ENCODE assay signal across 9 mouse cellular contexts in genomic region chr4:12511656-12512385, GRCm38 (mm10).
A peak's percentile ranks its signal among the peaks of the same experiment; 100 is the strongest.
DNase-seq lines count a peak whose midpoint lies in the region; ATAC-seq and TF ChIP-seq lines count a peak whose summit lies in the region.
"Had no signal": no experiment of that assay in that cellular context is flagged by ENCODE, and none has a peak within 500 bp of the region (broad histone marks: within the 10 kb centered on the region; RNA-seq: fewer than 3 reads in every experiment).

No protein-coding gene starts in this region.

- WGBS in hindbrain, embryonic 15.5 days: 57% methylated on average over 10 of the region's 10 CpGs
- WGBS in hindbrain, embryonic 10.5 days: 79% methylated on average over 10 of the region's 10 CpGs

- peaks cover 11% of the 10 kb centered on the region for H3K4me1 ChIP-seq in hindbrain, embryonic 15.5 days (replicated peaks)
- H3K4me1 ChIP-seq in hindbrain, embryonic 10.5 days (replicated peaks): 0 out of 2 replicates have a peak, but pooled peaks cover 2% of the 10 kb centered on the region

- no peaks in the 10 kb centered on the region for H3K36me3 ChIP-seq in hindbrain, embryonic 15.5 days
- no peaks in the 10 kb centered on the region for H3K36me3 ChIP-seq in hindbrain, embryonic 10.5 days
- H3K36me3 ChIP-seq: neural tube, embryonic 12.5 days had no signal

- no peak overlapping the region for H3K4me3 ChIP-seq in hindbrain, embryonic 15.5 days
- no peak overlapping the region for H3K4me3 ChIP-seq in hindbrain, embryonic 10.5 days
- H3K4me3 ChIP-seq in gastrocnemius, adult 2 months: no peak overlapping the region
- H3K4me3 ChIP-seq: neural tube, embryonic 12.5 days had no signal

- 0 out of 2 replicates have a peak, but pooled peaks have one; percentile 50 for ATAC-seq in hindbrain, embryonic 15.5 days (ENCODE audit: low FRiP score, low read depth)
- ATAC-seq in inflammation-experienced regulatory T-cells, adult 6 months: no peak

- H3K27ac ChIP-seq in hindbrain, embryonic 15.5 days (replicated peaks): no peak overlapping the region
- no peak overlapping the region for H3K27ac ChIP-seq in hindbrain, embryonic 10.5 days
- H3K27ac ChIP-seq in gastrocnemius, adult 2 months: no peak overlapping the region; the same call in 1 of the 2 replicates
- H3K27ac ChIP-seq: neural tube, embryonic 12.5 days had no signal

- H3K9ac ChIP-seq in hindbrain, embryonic 15.5 days: no peak overlapping the region
- H3K9ac ChIP-seq: neural tube, embryonic 12.5 days had no signal

- no peaks in the 10 kb centered on the region for H3K9me3 ChIP-seq in hindbrain, embryonic 15.5 days
- H3K9me3 ChIP-seq in hindbrain, embryonic 10.5 days: no peaks in the 10 kb centered on the region
- H3K9me3 ChIP-seq: neural tube, embryonic 12.5 days had no signal

- no peak overlapping the region for H3K4me2 ChIP-seq in hindbrain, embryonic 15.5 days
- H3K4me2 ChIP-seq: neural tube, embryonic 12.5 days had no signal

- DNase-seq in hindbrain, embryonic 10.5 days (ENCODE audit: low spot score): no peak
- DNase-seq in brain, embryonic 18.5 days (ENCODE audit: low read depth, low spot score): peak; percentile 73
- DNase-seq in gastrocnemius, adult 2 months: peak; percentile 78
- peak; percentile 88 for DNase-seq in layer of hippocampus, adult 11-12 months (ENCODE audit: low spot score)
- peak; percentile 62 for DNase-seq in lung, postnatal 14 days
- DNase-seq in urinary bladder, postnatal 36 days (ENCODE audit: low spot score in 2 of 2): peak; percentile 4 to 48

- H3K27me3 ChIP-seq in hindbrain, embryonic 15.5 days: no peaks in the 10 kb centered on the region
- H3K27me3 ChIP-seq in hindbrain, embryonic 10.5 days (ENCODE audit: insufficient read depth, poor library complexity, severe bottlenecking): no peaks in the 10 kb centered on the region
- H3K27me3 ChIP-seq: neural tube, embryonic 12.5 days had no signal

- no peak for TF ChIP-seq CTCF in gastrocnemius, adult 2 months (IDR thresholded peaks at IDR 0.05)

- intact Hi-C loops in gastrocnemius, adult 2 months (cut with DNase I): no loop called here
